In the genomic region with DNA sequence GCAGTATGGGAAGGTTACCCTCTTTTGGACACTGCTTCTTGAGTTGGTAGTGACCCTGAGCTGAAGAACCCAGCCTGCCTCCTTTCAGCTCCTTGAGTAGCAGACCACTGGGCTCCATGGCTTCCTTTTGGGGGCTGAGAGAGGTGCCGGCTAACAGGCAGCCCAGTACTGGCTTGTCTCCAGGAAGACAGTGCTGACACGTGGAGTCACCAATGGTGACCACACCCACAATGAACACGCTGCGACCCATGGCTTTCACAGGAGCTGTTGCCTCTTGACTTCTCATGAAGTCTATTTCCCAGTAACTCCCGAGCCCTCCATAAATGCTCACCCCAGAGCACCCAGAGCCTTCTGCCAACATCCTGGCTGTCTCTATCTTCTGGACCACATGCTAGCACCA, we compare ENCODE assay signal across 7 mouse cellular contexts. TPM values are rescaled to one million over a fixed set of nuclear protein-coding genes. Genes with fewer than 3 reads are reported as not detected.
DNase-seq lines count a peak whose midpoint lies in the region; ATAC-seq and TF ChIP-seq lines count a peak whose summit lies in the region.

No protein-coding gene starts in this region.

- TF ChIP-seq POLR2A in limb, embryonic 14.5 days (IDR thresholded peaks at IDR 0.05; ENCODE audit: borderline replicate concordance, extremely low read depth, insufficient read depth, insufficient read length): no peak

- DNase-seq in neural tube, embryonic 11.5 days (ENCODE audit: low spot score): no peak
- DNase-seq in neural tube, embryonic 10.5 days (ENCODE audit: extremely low spot score, low spot score): no peak
- no peak for DNase-seq in limb, embryonic 14.5 days (ENCODE audit: low spot score)
- DNase-seq in thymus, postnatal 25 days: peak; percentile 36
- no peak for DNase-seq in spleen, postnatal 14 days (ENCODE audit: low spot score in 2 of 2)
- no peak for DNase-seq in cerebellum, postnatal 25 days

- H3K4me1 ChIP-seq in neural tube, embryonic 11.5 days (ENCODE audit: control insufficient read depth, insufficient read depth, low read length): 0 out of 2 replicates have a peak, but pooled peaks cover 4% of the 10 kb centered on the region
- 0 out of 2 replicates have a peak, but pooled peaks cover 4% of the 10 kb centered on the region for H3K4me1 ChIP-seq in forebrain, embryonic 13.5 days
- no peaks in the 10 kb centered on the region for H3K4me1 ChIP-seq in limb, embryonic 14.5 days (ENCODE audit: control insufficient read depth, insufficient read depth, low read length)

- peak overlapping the region; percentile 20; the same call in 1 of the 2 replicates for H3K4me3 ChIP-seq in neural tube, embryonic 11.5 days (ENCODE audit: low read depth, low read length)
- no peak overlapping the region for H3K4me3 ChIP-seq in forebrain, embryonic 13.5 days
- H3K4me3 ChIP-seq in limb, embryonic 14.5 days (replicated peaks; ENCODE audit: low read length): no peak overlapping the region

- no peak for ATAC-seq in neural tube, embryonic 11.5 days (ENCODE audit: insufficient read depth, low FRiP score, low TSS enrichment)
- ATAC-seq in forebrain, embryonic 13.5 days: no peak
- ATAC-seq in limb, embryonic 14.5 days (ENCODE audit: low FRiP score, low read depth): no peak

- H3K36me3 ChIP-seq in neural tube, embryonic 11.5 days (ENCODE audit: control insufficient read depth, insufficient read depth, low read length): no peaks in the 10 kb centered on the region
- H3K36me3 ChIP-seq in forebrain, embryonic 13.5 days (ENCODE audit: poor library complexity, severe bottlenecking): no peaks in the 10 kb centered on the region
- no peaks in the 10 kb centered on the region for H3K36me3 ChIP-seq in limb, embryonic 14.5 days (ENCODE audit: control insufficient read depth, insufficient read depth, low read length)

- peak overlapping the region; percentile 42 for H3K4me2 ChIP-seq in neural tube, embryonic 11.5 days (ENCODE audit: low read depth)
- peak overlapping the region; percentile 53 for H3K4me2 ChIP-seq in forebrain, embryonic 13.5 days
- peak overlapping the region; percentile 34; the same call in 1 of the 2 replicates for H3K4me2 ChIP-seq in limb, embryonic 14.5 days (replicated peaks; ENCODE audit: low read depth, low read length, severe bottlenecking)

- no peaks in the 10 kb centered on the region for H3K9me3 ChIP-seq in neural tube, embryonic 11.5 days (ENCODE audit: control insufficient read depth, low read length)
- no peaks in the 10 kb centered on the region for H3K9me3 ChIP-seq in forebrain, embryonic 13.5 days (replicated peaks)
- no peaks in the 10 kb centered on the region for H3K9me3 ChIP-seq in limb, embryonic 14.5 days (ENCODE audit: control insufficient read depth, low read length)

- H3K9ac ChIP-seq in neural tube, embryonic 11.5 days (ENCODE audit: low read length): no peak overlapping the region; the same call in 1 of the 2 replicates
- H3K9ac ChIP-seq in forebrain, embryonic 13.5 days: no peak overlapping the region
- H3K9ac ChIP-seq in limb, embryonic 14.5 days (ENCODE audit: low read depth, low read length, severe bottlenecking): no peak overlapping the region

- H3K27ac ChIP-seq in neural tube, embryonic 11.5 days (ENCODE audit: low read depth, low read length): no peak overlapping the region
- no peak overlapping the region for H3K27ac ChIP-seq in forebrain, embryonic 13.5 days
- no peak overlapping the region for H3K27ac ChIP-seq in limb, embryonic 14.5 days (replicated peaks; ENCODE audit: low read depth, low read length)

- WGBS in neural tube, embryonic 11.5 days: 84% methylated on average over 5 of the region's 5 CpGs
- 83% methylated on average over 5 of the region's 5 CpGs for WGBS in forebrain, embryonic 13.5 days
- 67% methylated on average over 5 of the region's 5 CpGs for WGBS in limb, embryonic 14.5 days

- H3K27me3 ChIP-seq in neural tube, embryonic 11.5 days (ENCODE audit: control insufficient read depth, insufficient read depth, low read length): no peaks in the 10 kb centered on the region
- no peaks in the 10 kb centered on the region for H3K27me3 ChIP-seq in forebrain, embryonic 13.5 days
- H3K27me3 ChIP-seq in limb, embryonic 14.5 days (ENCODE audit: control insufficient read depth, insufficient read depth, low read length): no peaks in the 10 kb centered on the region

RNA-seq across cellular contexts. Expression of gene Slc23a4, which starts 6.5 kb away (rescaled TPM):
- 0.37 and 0.77 TPM in 2 replicates for polyA plus RNA-seq in neural tube, embryonic 11.5 days (2014; fragmentation: Nextera tagmentation; extraction: Ambion mirVana)
- 0.39 and 0.74 TPM in 2 replicates for polyA plus RNA-seq in forebrain, embryonic 13.5 days (2015; fragmentation: Nextera tagmentation; extraction: Ambion mirVana)
- polyA plus RNA-seq in limb, embryonic 14.5 days (2012; rRNA removed): 1.9 and 2.1 TPM in 2 replicates
- 0.44 and 0.73 TPM in 2 replicates for polyA plus RNA-seq in limb, embryonic 14.5 days (2014; fragmentation: Nextera tagmentation; extraction: Ambion mirVana)
